Mouse (Mus musculus) heart, adult 11 months (tissue): ENCODE measurements around the gene Sh2d6.
"Not testable (repeated sequence)": the region's sequence is repeated elsewhere in the genome, so short reads cannot be mapped to it uniquely, and the experiment has no call there.

ENCODE experiments used
- DNase-seq: peaks from one replicate; pipeline ENCODE4 v3.0.0; 2022

Sh2d6 gene

GRCm38 (mm10) chr6:72492892-72493291 lies 28.6 kb downstream of the Sh2d6 start:
- DNase-seq = peak; percentile 98

GRCm38 (mm10) chr6:72491151-72491550 lies 30.4 kb downstream of the Sh2d6 start:
- peak; percentile 96 for DNase-seq

- no peak for DNase-seq
These were observed 32.0 kb downstream of the Sh2d6 start for GRCm38 (mm10) chr6:72489534-72489933.

- DNase-seq = peak; percentile 98
These were observed 32.7 kb downstream of the Sh2d6 start for GRCm38 (mm10) chr6:72488850-72489249.

GRCm38 (mm10) chr6:72487282-72487681 lies 34.2 kb downstream of the Sh2d6 start:
- DNase-seq = no peak

- no peak for DNase-seq
These were observed 35.2 kb downstream of the Sh2d6 start for GRCm38 (mm10) chr6:72486307-72486706.

GRCm38 (mm10) chr6:72484887-72485286 lies 36.6 kb downstream of the Sh2d6 start:
- DNase-seq = no peak

GRCm38 (mm10) chr6:72482156-72482555 lies 39.4 kb downstream of the Sh2d6 start:
- DNase-seq = no peak

- no peak for DNase-seq
These were observed 41.1 kb downstream of the Sh2d6 start for GRCm38 (mm10) chr6:72480422-72480702.

GRCm38 (mm10) chr6:72479645-72480421 lies 41.7 kb downstream of the Sh2d6 start:
- no peak for DNase-seq

GRCm38 (mm10) chr6:72478691-72479090 lies 42.8 kb downstream of the Sh2d6 start:
- not testable (repeated sequence) for DNase-seq

- peak; percentile 94 for DNase-seq
These were observed 43.9 kb downstream of the Sh2d6 start for GRCm38 (mm10) chr6:72477621-72478020.

GRCm38 (mm10) chr6:72476836-72477235 lies 44.7 kb downstream of the Sh2d6 start:
- no peak for DNase-seq

- DNase-seq = no peak
These were observed 46.1 kb downstream of the Sh2d6 start for GRCm38 (mm10) chr6:72475221-72475985.

- DNase-seq = peak; percentile 99
These were observed 48.1 kb downstream of the Sh2d6 start for GRCm38 (mm10) chr6:72473264-72474041.

- DNase-seq = no peak
These were observed 55.3 kb downstream of the Sh2d6 start for GRCm38 (mm10) chr6:72466171-72466570.

GRCm38 (mm10) chr6:72465361-72466157 lies 55.9 kb downstream of the Sh2d6 start:
- peak; percentile 95 for DNase-seq
